Mouse (Mus musculus) ES-Bruce4 (cell line): ENCODE measurements around the gene Por.

Experiments
- CTCF ChIP-seq: IDR thresholded peaks from one replicate; pipeline ENCODE4 v1.8.1; 2011; ENCODE audit warnings: low read depth, low read length
- EP300 ChIP-seq: IDR thresholded peaks from 2 replicates; pipeline ENCODE4 v1.6.1; 2011; ENCODE audit warnings: low read depth, low read length; ENCODE audit not compliant: insufficient read depth
- POLR2A ChIP-seq: IDR thresholded peaks from one replicate; pipeline ENCODE4 v1.8.1; 2011; ENCODE audit warnings: low read length; ENCODE audit not compliant: insufficient read depth

GRCm38 (mm10) chr5:135763526-135763925, 93.7 kb downstream of the Por start:
- TF ChIP-seq CTCF (peak; percentile 88), POLR2A (no peak), EP300 (no peak)
